Mouse (Mus musculus): ENCODE results near the gene Pitpnm1.

The Pitpnm1 gene

DNA sequence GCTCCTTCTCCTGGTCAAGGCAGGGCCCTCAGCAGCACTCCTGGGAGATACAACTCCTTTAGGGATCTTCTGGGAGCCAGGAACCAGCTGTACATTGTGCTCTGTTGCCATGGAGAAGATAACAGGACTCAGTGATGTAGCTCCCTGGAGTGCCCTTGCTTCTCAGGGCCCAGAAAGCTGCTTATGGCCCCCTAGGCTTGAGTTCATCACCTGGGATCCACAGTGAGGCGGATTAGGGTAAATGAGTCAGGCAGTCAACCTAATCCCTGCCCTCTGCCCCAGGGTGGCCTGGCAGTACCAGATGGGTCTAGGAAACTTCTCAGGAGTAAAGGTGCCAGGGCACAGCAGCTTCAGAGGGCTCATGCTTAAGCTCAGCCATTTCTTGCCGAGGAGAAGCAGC is 39.6 kb downstream of the Pitpnm1 start, which contains the start of gene Gpr152:
TSS of gene Gpr152 (plus strand) at position 342 of the 400 bp plus-strand sequence.
- DNase-seq (ENCODE audit: low spot score in 2 of 2) = no peak

DNA sequence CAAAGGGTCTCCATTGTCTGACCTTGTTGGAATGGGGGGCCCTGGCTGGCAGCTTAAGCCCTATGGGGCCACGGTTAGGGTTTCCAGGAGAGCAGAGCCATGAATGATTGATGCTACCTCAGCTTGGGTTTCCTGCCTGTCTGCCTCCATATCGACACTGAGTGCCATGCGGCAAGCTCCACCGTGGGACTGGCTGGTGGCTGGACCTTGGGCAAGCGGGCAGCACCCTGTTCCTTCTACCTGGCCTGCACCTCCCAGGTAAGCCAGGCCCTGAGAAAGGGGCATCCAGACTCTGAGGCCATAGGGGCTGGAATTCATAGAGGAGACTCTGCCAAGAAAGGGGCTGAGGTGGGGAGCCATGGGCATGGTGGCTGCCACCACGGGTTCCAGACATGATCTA is 40.3 kb downstream of the Pitpnm1 start:
- no peak for DNase-seq (ENCODE audit: low spot score in 2 of 2)

DNA sequence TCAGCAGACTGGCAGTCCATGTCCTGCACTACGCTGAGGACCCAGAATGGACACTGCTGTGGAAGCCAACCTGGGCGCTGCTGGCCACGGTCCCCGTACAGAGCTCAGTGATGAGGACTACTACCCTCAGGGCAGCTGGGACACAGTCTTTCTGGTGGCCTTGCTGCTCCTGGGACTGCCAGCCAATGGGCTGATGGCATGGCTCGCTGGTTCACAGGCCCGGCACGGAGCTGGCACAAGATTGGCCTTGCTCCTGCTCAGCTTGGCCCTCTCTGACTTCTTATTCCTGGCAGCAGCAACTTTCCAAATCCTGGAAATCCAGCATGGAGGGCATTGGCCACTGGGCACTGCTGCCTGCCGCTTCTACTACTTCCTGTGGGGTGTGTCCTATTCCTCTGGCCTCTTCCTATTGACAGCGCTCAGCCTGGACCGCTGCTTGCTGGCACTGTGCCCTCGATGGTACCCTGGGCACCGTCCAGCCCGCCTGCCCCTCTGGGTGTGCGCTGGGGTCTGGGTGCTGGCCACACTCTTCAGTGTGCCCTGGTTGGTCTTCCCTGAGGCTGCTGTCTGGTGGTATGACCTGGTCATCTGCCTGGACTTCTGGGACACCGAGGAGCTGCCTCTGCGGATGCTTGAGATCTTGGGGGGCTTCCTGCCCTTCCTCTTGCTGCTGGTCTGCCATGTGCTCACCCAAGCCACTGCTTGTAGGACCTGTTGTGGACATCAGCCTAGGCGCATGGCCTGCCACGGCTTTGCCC is 42.8 kb downstream of the Pitpnm1 start:
- no peak for DNase-seq (ENCODE audit: low spot score in 2 of 2)

DNA sequence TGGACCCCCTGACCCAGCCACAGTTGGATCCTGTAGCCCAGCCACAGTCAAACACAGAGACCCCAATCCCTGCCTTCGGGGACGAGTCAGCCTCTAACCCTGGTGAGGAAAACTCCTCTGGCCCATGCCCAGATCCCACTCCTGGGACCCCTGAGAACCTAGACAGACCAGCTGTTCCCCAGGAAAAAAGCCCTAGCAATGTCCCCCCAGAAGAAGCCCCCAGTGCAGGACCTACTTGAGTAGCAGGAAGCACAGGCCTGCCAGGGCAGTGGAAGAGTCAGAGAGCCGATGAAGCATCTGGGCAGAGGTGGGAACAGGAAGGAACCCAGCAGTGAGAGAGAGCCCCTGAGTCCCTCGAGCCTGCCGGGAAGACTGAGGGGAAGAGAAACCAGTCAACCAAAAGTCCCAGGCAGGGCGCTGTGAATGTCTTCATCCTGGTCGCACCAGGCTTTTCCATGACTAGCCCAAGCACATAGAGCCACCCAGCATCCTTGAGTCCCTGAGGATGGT is 44.0 kb downstream of the Pitpnm1 start, which contains the start of gene Cabp4:
TSS of gene Cabp4 (minus strand) at position 275 of the 510 bp plus-strand sequence.
- no peak for DNase-seq (ENCODE audit: low spot score in 2 of 2)

DNA sequence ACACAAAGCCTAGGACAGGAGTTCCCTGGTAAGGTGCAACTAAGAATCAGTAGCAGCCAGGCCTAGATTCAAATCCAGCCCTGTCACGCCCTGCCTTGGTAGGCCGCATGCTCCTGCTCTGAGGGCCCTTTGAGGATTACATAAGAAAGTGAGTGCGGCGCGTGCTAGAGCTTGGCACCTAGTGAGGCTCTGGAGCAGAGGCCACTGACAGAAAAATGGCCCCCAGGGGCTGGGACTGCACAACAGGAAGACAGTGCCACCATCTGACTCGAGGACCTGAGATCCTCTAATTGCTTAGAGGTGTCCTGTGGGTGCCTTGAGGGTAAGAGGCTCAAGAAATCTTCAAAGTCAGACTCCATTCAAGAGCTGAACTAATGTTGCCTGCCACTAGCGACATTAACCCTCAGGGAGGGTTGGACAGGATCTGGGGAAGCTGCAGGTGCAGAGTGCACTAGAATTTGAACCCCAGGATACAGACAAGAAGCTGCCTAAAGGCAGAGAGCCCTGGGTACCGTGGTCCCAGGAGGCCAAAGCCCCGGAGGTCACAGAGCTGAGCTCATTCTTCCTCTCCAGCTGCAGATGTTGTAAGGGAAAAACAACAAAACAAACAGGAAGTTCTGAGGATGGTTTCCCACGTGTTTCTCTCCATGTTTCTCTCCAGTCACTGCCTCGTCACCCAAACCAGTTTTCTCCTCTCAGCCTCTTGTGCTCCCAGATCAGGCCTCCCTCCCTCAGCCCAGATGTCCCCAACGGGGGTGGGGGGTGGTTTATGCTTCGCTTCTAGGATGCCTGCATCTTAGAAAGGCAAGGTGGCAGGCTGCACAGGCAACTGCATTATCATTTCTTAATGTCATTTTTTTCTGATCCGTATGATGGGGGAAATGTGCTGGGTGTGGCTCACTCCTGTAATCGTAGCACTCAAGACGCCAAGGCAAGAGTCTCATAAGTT is 45.0 kb downstream of the Pitpnm1 start:
- DNase-seq (ENCODE audit: low spot score in 2 of 2) = no peak

DNA sequence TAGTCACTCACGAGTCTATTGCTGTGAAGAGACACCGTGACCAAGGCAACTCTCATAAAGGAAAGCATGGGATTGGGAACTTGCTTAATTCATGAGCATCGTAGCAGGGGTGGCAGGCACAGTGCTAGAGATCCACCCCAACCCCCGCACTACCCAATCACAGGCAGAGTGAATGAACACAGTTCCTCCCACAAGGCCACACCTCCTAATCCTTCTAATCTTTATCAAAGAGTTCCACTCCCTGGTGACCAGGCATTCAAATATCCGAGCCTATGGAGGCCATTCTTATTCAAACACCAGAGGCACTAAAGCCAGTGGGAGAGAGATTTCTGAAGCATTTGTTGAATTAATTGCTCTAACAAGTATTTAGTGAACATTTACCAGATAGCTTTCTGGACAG is 46.1 kb downstream of the Pitpnm1 start:
- no peak for DNase-seq (ENCODE audit: low spot score in 2 of 2)

DNA sequence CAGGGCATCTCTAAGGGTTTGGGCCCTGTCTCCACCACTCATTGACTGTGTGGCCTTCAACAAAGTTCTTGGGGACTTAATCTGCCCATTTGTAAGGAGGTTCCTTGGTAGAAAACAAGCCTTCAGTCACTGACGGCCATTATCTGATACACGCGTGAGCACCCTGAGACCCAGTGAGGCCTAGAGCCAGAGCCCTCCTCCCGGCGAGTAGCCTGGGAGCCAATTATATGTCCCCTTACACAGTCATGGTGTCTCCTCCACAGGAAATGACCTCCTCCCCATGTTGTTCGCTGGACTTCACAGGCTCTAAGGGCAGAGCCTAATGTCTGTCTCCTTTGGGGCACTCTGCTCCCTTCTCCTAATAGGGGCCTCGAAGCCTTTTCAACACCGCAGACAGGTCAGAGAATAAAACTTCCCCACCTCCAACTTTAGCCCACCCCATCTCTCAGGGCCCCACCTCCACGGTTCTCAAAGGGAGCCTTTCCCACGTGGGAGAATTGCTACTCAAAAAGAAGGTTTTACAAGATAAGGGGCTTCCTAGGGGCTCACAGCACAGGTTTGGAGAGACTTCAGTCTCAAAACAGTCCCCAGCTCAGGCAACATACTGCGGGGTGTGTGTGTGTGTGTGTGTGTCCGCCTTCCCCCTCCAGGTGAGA is 46.7 kb downstream of the Pitpnm1 start:
- DNase-seq (ENCODE audit: low spot score in 2 of 2) = no peak

DNA sequence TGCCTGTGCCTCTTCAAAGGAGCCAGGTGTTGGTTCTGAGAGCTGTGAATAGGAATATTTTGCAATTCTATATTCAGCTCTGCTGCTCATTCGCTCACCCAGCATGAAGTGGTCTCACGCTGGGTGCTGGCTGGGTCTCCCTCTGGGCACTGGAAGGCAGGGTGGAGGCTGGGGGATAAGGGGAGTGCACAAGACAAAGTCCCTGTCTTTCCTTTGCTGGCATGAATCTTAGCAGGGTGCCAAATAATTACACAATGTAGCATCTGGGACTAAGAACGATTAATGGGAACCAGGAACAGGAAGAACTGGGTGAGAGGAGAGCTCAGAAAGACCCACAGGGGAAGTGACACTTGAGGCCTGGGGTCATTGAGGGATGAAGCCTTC is 47.2 kb downstream of the Pitpnm1 start:
- no peak for DNase-seq (ENCODE audit: low spot score in 2 of 2)

DNA sequence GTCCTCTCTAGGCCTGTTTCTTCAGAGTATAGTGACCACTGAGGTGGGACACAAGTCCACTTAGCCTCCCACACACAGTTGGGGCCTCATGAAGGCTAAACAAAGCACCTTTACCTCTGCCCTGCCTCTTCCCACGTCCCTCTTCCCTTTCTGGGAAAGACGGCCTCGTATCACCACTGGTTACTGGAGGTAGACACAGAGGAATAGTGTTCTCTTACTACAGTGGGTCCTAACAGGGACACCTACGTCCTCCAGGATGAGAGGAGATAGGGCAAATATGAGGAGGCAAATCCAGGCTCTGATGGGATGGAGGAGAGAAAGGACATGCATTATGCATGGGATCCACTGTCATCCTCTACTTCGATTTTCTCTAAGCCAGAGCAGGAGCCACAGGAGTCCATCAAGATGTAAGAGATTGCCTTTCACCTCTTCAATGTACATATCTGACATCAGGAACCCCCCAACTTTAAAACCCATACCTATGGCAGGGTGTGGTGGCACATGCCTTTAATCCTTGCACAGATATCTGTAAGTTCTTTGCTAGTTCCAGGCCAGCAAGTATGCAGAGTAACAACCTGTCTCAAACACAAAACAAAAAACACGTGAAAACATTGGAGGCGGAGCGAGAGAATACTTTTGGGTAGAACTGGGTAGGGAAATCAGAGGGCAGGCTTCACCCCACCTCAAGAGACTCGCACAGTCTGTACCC is 48.1 kb downstream of the Pitpnm1 start:
- no peak for DNase-seq (ENCODE audit: low spot score in 2 of 2)

DNA sequence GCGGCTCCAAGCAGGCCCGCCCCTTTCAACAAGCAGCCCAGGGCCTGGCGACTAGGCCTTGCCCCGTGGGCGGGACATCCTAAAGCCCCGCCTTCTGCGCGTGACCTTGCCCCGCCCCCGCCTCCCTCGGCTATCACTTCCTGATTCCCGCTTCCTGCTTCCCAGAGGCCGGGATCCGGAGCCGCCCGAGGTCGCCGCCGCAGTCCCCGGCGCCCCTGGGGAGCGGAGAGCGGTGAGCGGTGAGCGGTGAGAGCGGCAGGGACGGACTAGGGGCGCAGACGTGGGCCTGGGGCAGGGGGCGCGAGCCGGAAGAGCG is 48.7 kb downstream of the Pitpnm1 start, which contains the start of gene Coro1b:
TSS of gene Coro1b (plus strand) at position 129 of the 316 bp plus-strand sequence.
- DNase-seq (ENCODE audit: low spot score in 2 of 2) = peak; percentile 97 to 98

DNA sequence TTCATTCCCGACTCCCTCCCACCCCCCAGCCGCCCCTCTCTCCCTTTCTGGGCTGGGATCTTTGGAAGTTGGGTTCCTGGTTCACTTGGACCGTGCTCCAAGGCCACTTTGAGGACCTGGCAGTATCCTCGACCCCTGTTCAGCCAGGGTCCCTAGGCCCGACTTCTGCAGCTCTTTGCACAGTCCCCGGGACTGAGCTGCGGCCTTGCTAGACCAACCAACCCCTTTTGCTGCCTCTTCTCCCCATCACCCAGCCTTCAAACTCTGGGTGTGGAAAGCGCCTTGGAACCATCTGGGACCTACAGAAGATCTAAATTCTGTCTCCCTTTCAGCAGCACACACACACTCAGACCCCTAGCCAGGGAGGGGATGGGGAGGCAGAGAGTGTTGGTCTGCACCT is 49.0 kb downstream of the Pitpnm1 start:
- DNase-seq (ENCODE audit: low spot score in 2 of 2) = no peak

DNA sequence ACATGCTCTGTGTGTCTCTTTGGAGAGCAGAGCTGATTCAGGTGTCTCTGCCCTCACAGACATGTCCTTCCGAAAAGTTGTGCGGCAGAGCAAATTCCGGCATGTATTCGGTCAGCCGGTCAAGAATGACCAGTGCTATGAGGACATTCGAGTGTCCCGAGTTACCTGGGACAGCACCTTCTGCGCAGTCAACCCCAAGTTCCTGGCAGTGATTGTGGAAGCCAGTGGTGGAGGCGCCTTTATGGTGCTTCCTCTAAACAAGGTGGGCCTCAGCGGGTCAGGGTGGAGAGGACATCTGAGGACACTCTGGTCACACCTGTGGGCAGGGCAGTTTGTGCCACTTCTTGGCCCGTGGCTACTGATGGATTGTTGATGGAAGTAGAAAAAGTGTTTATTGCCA is 49.5 kb downstream of the Pitpnm1 start:
- no peak for DNase-seq (ENCODE audit: low spot score in 2 of 2)

DNA sequence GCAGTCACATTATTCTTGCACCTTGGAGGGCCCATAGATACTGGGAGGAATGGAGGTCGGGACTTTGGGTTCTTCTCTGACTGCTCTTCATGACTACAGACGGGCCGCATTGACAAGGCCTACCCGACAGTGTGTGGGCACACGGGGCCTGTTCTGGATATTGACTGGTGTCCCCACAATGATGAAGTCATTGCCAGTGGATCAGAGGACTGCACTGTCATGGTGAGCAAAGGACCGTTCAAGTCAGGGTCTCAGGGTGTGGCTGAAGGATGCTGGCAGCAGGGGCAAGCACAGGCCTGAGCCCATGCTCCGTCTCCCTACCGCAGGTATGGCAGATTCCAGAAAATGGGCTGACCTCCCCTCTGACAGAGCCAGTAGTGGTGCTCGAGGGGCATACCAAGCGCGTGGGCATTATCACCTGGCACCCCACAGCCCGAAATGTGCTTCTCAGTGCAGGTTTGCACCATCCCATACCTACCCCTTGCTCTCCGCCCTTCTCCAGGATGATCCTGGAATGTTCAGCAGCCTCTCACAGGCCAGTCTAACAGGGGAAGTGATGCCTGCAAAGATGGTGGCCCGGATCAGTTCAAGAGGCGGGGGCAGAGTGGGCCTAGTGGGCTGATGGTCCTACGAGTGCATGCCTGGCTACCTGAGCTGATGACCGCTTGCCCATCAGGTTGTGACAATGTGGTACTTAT is 50.1 kb downstream of the Pitpnm1 start:
- DNase-seq (ENCODE audit: low spot score in 2 of 2) = no peak

DNA sequence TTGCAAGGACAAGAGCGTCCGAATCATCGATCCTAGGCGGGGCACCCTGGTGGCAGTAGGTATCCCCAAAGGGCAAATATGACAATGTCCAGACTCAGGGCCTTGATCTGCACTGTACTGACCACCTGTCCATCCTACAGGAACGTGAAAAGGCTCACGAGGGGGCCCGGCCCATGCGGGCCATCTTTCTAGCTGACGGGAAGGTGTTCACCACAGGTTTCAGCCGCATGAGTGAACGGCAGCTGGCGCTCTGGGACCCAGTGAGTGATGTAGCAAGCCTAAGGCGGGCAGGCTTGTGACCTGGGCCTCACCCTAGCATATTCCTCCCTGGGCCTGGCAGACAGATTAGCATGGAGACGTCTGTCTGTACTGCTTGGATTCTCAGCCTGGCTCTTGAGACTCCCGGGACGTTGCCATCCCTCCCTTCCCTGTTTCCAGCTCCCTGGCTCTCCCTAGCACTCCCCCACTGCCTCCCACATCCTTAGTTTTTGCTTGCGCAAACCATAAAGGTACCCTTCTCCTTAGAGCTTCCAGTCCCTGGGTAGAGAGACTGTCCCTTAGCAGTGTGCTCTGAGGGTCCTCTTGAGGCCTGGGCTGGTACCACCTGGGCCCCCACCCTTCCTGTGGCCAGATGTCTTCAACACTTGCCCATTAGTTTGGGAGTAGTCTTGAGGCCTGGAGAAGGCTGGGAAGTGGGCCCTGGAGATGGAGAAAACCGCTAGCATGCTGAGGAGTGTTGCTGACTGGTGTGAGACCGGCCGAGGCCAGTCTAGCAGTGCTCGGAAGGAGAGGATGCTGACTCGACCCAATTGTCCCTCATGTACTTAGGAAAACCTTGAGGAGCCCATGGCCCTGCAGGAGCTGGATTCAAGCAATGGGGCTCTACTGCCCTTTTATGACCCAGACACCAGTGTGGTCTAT is 51.0 kb downstream of the Pitpnm1 start:
- no peak for DNase-seq (ENCODE audit: low spot score in 2 of 2)

DNA sequence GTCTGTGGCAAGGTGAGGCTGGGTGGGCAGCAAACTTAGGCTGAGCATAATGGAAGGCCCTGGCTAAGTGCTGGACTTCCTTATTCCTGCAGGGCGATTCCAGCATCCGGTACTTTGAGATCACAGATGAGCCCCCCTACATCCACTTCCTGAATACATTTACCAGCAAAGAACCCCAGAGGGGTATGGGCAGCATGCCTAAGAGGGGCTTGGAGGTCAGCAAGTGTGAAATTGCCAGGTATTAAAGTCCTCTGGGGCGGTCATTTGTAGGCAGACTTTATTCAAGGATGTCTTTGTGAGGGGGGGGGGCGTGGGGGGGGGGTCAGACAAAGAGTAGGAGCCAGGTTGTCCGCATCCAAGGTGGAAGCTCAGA is 51.7 kb downstream of the Pitpnm1 start:
- DNase-seq (ENCODE audit: low spot score in 2 of 2) = no peak

DNA sequence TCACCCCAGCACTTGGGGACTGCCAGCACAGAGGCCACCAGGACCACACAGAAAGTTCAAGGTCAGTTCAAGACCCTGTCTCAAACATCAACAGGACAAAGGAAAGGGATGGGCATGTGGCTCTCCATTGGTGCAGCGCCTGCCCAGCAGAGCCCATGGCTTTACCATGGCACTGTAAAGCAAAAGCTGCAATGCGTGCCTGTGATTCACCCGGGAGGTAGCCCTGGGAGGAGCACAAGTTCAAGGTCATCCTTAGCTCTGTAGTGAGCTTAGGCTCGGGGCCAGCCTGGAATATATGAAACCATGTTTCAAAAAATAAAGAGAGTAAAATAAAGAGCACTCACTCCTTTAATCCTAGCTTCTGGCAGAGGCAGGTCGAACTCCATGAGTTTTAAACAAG is 52.1 kb downstream of the Pitpnm1 start:
- no peak for DNase-seq (ENCODE audit: low spot score in 2 of 2)

DNA sequence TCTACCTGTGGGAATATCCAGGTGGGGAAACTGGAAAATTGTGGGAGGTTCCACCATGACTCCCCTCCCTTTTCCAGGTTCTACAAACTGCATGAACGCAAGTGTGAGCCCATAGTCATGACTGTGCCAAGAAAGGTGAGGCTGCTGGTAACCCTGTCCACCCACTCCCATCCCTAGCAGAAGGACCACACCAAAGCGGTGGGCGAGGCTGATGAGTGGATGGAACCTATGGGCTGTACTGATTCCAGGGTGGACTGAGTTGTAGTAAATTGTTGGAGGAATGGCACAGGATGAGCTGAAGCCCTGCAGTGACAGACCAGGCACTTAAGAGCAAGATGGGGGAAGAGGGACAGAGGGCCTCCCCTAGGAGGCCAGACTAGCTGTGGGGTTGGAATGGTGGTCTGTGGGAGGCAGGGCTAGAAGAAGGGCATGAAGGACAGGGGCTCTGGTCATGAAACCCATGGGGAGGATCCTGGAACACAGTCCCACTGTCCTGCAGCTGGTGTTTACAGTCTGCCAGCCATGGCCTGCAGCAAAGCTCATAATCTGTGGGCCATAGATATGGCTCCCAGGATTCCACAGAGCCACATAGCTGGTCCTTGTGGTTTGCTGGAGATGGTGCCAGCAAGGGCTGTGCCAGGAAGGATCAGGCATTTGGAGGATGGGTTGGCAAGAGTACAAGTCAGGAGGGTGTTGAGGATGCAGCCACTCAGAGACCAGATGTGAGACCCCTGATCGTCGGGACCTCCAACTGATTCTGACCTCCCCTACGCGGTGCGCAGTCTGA is 52.8 kb downstream of the Pitpnm1 start:
- no peak for DNase-seq (ENCODE audit: low spot score in 2 of 2)

DNA sequence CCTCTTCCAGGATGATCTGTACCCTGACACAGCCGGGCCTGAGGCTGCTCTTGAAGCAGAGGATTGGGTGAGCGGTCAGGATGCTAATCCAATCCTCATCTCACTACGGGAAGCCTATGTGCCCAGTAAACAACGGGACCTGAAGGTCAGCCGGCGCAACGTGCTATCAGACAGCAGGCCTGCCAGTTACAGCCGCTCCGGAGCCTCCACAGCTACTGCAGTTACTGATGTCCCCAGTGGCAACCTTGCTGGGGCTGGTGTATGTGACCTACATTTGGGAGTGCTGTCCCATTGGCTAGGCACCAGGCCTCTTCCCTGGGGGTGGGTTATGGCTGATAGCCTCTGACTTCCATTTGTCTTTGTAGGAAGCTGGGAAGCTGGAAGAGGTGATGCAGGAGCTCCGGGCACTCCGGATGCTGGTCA is 53.4 kb downstream of the Pitpnm1 start, which contains the start of gene Ptprcap:
TSS of gene Ptprcap (plus strand) at position 373 of the 423 bp plus-strand sequence.
- DNase-seq (ENCODE audit: low spot score in 2 of 2) = no peak
